Mouse (Mus musculus): Measurements from ENCODE around the gene Fbxl13. TPM values are rescaled to one million over a fixed set of nuclear protein-coding genes. Genes with fewer than 3 reads are reported as not detected.
"Not testable (repeated sequence)": the region's sequence is repeated elsewhere in the genome, so short reads cannot be mapped to it uniquely, and the experiment has no call there.

Fbxl13 gene
- polyA plus RNA-seq, 1 experiment from 2014 or later = 0.44 TPM

DNA sequence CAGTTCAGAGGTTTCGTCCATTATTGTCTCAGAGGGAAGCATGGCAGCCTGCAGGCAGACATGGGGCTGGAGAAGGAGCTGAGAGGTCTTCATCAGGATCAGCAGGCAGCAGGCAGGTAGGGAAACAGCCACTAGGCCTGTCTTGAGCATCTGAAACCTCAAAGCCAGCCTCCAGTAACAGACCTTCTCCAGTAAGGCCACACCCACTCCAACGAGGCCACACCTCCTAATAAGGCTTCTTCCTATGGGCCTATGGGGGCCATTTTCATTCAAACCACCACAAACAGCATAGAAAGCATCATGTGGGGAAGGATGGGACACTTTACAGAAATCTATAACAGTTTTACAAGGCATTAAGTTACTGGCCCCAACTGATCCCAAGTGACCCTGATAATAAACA is 5.3 kb upstream of the Fbxl13 start:
- peaks cover 60% of the 10 kb centered on the region for H3K36me3 ChIP-seq
- peaks cover 11% of the 10 kb centered on the region for H3K4me1 ChIP-seq
- H3K27ac ChIP-seq = no peak overlapping the region
- H3K4me3 ChIP-seq = no peak overlapping the region
- H3K9ac ChIP-seq = no peak overlapping the region
- ATAC-seq (ENCODE audit: low FRiP score) = no peak
- H3K9me3 ChIP-seq (replicated peaks) = no peaks in the 10 kb centered on the region
- no peak overlapping the region for H3K4me2 ChIP-seq (replicated peaks)
- 82% methylated on average over 2 of the region's 2 CpGs for WGBS
- H3K27me3 ChIP-seq = no peaks in the 10 kb centered on the region

DNA sequence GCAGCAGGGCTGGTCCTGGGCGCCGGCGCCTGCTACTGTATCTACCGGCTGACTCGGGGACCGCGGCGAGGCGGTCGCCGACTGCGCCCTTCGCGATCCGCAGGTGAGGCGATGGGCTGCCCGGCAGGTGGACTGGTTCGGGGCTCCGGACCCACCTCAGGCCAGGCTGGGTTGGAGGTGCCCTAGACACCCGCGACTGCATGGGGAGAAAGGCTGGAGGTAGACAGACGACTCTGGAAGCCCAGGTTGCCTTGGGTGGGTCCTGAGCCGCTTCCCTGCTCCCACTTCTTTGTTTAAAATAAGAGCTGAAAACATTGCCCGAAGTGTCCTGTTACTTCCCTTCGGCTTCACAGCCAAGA is 678 bp upstream of the Fbxl13 start:
- Histone ChIP-seq H3K9me3 (replicated peaks) (no peaks in the 10 kb centered on the region), H3K4me1 (peaks cover 11% of the 10 kb centered on the region), H3K27me3 (no peaks in the 10 kb centered on the region; the same call in 1 of the 2 replicates), H3K36me3 (peaks cover 30% of the 10 kb centered on the region), H3K4me2 (replicated peaks) (peak overlapping the region; percentile 72), H3K4me3 (peak overlapping the region; percentile 82), H3K9ac (peak overlapping the region; percentile 86), H3K27ac (peak overlapping the region; percentile 96)
- under 1% methylated on average over 25 of the region's 25 CpGs for WGBS
- peak; percentile 44 for ATAC-seq (ENCODE audit: low FRiP score)

DNA sequence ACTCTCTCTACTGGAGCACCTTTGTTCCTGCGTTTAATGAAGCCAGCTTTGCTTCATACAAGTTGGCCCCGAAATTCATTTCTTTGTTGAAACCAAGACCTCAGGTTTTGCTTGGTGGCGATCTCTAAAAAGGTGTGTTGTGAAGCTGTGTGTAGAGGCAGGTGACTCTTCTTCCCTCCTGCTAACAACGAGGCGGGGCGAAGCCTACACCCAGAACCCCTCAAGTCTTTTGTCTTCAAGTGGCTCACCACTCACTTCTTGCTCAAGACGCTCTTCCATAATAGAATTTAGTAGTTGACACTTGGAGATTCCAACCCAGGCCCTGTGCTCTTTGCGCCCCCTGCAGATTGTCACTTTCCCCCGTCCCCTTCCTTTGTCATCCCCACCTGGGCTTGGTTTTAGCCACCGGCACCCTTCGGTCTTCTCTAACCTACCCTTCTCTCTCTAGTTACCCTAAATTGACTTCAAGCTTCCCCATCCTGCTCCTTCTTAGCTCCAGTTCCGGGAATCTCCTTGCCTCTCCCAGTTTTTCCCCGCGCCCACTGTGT is 469 bp downstream of the Fbxl13 start:
- 12% methylated on average over 14 of the region's 14 CpGs for WGBS
- ATAC-seq (ENCODE audit: low FRiP score) = peak; percentile 14; the same call in 1 of the 2 replicates
- H3K4me2 ChIP-seq (replicated peaks) = peak overlapping the region; percentile 72
- no peaks in the 10 kb centered on the region for H3K9me3 ChIP-seq (replicated peaks)
- H3K27ac ChIP-seq = peak overlapping the region; percentile 96
- peaks cover 11% of the 10 kb centered on the region for H3K4me1 ChIP-seq
- H3K36me3 ChIP-seq = peaks cover 19% of the 10 kb centered on the region
- no peaks in the 10 kb centered on the region; the same call in 1 of the 2 replicates for H3K27me3 ChIP-seq
- peak overlapping the region; percentile 82 for H3K4me3 ChIP-seq
- peak overlapping the region; percentile 44; the same call in 1 of the 2 replicates for H3K9ac ChIP-seq

DNA sequence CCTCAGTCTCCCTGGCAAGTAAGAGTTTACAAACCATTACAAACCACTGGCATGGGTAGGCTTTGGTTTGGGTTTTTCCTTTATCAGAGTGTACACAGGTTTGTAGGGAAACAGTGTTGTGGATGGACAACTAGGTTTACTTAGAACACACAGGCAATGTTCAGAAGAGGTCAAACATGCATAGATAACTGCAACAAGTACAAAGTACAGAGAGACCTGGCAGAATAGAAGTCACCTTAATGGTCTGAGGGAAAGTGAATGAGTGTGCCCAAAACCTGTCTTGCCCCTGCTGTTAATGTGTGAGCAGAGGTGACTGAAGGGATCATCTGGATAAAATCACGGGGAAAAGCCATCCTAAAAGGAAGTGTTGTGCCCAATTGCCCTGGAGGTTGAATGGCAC is 1.8 kb downstream of the Fbxl13 start:
- H3K9me3 ChIP-seq (replicated peaks) = no peaks in the 10 kb centered on the region
- H3K4me1 ChIP-seq = peaks cover 11% of the 10 kb centered on the region
- H3K27ac ChIP-seq = no peak overlapping the region
- no peak overlapping the region for H3K4me2 ChIP-seq (replicated peaks)
- H3K4me3 ChIP-seq = no peak overlapping the region
- peaks cover 5% of the 10 kb centered on the region for H3K36me3 ChIP-seq
- no peak for ATAC-seq (ENCODE audit: low FRiP score)
- H3K27me3 ChIP-seq = no peaks in the 10 kb centered on the region; the same call in 1 of the 2 replicates
- WGBS = 37% methylated on average over 1 of the region's 1 CpGs
- H3K9ac ChIP-seq = no peak overlapping the region

DNA sequence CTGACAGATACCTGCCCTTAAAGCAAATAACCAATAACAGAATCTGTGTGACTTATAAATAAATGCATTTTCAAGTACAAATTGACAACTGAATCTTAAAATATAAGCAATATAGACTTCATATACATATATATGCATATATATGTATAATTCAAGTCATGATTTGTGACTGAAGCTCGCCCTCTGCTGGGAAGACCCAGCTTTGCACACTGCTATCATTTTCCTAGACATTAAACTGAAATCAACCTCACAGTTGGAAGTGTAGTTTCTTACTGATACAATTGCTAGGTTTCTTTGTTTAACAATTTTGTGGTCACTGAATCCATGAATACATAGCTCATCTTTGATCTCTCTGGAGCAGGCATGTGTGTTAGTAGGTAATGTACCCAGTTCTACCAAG is 4.5 kb downstream of the Fbxl13 start:
- H3K36me3 ChIP-seq = no peaks in the 10 kb centered on the region
- H3K27ac ChIP-seq = no peak overlapping the region
- H3K4me3 ChIP-seq = no peak overlapping the region
- 0% methylated on average over 1 of the region's 1 CpGs for WGBS
- no peak for ATAC-seq (ENCODE audit: low FRiP score)
- no peaks in the 10 kb centered on the region for H3K4me1 ChIP-seq
- H3K9ac ChIP-seq = no peak overlapping the region
- no peaks in the 10 kb centered on the region for H3K9me3 ChIP-seq (replicated peaks)
- no peak overlapping the region for H3K4me2 ChIP-seq (replicated peaks)
- H3K27me3 ChIP-seq = no peaks in the 10 kb centered on the region; the same call in 1 of the 2 replicates

DNA sequence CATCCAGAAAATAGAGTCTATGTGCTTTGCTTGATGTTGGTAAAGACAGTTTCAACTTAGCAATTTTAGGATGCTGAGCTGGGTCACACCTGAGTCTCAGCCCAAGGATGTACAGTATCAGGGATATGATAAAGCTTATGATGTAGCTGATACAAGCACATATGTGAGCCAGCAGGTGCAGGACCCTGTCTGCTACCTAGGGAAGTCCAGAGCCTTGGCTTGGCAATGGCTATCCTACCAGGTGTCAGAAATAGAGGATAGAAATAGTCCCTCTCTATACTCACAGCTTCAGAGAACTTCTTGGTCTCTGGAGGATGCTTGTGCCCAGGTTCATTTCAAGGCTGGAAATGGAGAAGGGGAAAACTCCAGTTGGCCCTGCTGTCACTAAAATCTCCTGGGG is 19.5 kb downstream of the Fbxl13 start:
- H3K4me1 ChIP-seq = no peaks in the 10 kb centered on the region
- H3K27ac ChIP-seq = no peak overlapping the region
- H3K9ac ChIP-seq = no peak overlapping the region
- no peaks in the 10 kb centered on the region for H3K36me3 ChIP-seq
- no peak overlapping the region for H3K4me3 ChIP-seq
- H3K27me3 ChIP-seq = no peaks in the 10 kb centered on the region
- no peak overlapping the region for H3K4me2 ChIP-seq (replicated peaks)
- H3K9me3 ChIP-seq (replicated peaks) = no peaks in the 10 kb centered on the region
- ATAC-seq (ENCODE audit: low FRiP score) = no peak

DNA sequence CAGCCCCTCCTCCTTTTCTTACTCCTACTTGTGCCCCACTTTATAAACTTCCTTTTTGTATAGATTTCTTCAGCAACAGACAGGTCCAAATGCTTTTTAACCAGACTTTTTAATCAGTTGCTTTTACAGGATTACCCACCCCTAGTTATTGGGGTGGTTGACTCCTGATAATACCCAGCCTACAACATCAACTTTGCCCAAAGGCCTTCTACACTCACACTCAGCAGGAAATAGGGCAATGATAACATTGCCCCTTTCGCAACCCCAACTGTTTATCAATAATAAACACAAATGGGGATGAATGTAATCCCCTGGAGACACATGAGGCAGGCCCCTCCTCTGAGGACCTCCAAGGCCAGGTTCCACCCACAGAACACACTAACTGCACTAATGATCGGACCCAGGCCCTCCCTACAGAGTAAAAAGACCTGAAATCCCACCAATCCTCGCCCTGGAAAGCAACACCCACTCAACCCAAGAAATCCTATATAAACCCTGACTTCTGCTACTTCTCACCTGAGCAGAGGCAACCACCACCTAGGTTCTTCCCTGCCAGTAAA is 28.9 kb downstream of the Fbxl13 start:
- ATAC-seq (ENCODE audit: low FRiP score) = no peak
- Histone ChIP-seq H3K4me3 (no peak overlapping the region), H3K27ac (no peak overlapping the region), H3K4me1 (no peaks in the 10 kb centered on the region), H3K36me3 (no peaks in the 10 kb centered on the region), H3K9ac (no peak overlapping the region), H3K4me2 (replicated peaks) (no peak overlapping the region), H3K9me3 (replicated peaks) (no peaks in the 10 kb centered on the region), H3K27me3 (no peaks in the 10 kb centered on the region)
- WGBS = 80% methylated on average over 3 of the region's 3 CpGs

DNA sequence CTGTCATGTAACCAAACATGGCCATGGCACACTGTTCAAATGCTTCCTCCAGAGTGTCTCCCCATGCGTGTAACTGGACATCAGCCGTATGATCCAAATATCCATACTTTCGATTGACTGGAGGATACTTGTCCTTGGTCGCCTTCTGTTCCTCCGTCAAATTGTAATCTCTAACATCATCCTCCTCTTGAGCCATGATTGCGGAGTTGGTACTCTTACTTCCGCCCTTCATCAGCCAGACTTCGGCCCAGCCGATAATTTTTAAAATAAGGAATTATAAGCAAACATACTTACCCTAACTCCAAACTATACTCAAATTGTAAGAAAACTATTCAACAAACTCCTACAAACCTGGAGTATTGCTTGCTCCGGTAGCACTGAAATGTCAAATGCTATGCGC is 31.1 kb downstream of the Fbxl13 start:
- not testable (repeated sequence) for H3K9ac ChIP-seq; H3K4me3 ChIP-seq; H3K27me3 ChIP-seq; H3K4me1 ChIP-seq; H3K4me2 ChIP-seq (replicated peaks); H3K9me3 ChIP-seq (replicated peaks); H3K36me3 ChIP-seq; H3K27ac ChIP-seq; ATAC-seq (ENCODE audit: low FRiP score)
- WGBS = 96% methylated on average over 11 of the region's 11 CpGs

DNA sequence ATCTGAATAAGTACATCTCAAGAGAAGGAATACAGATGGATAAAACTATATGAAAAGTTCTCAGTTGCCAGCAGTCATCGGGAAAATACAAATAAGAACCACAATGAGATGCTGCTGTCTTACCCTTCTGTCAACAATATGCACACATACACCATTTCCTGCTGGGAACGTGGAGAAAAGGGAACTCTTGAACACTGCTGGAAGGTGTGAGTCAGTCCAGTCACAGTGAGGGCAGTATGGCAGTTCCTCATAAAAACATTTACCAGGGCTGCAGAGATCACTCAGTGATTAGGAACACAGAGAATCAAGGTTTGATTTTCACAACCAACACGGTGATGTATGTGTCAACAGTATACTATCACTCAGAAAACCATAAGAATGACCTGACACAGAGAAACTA is 34.4 kb downstream of the Fbxl13 start:
- ATAC-seq (ENCODE audit: low FRiP score) = no peak
- no peaks in the 10 kb centered on the region for H3K27me3 ChIP-seq
- no peak overlapping the region for H3K27ac ChIP-seq
- H3K36me3 ChIP-seq = no peaks in the 10 kb centered on the region
- no peaks in the 10 kb centered on the region for H3K4me1 ChIP-seq
- H3K4me2 ChIP-seq (replicated peaks) = no peak overlapping the region
- H3K4me3 ChIP-seq = no peak overlapping the region
- H3K9me3 ChIP-seq (replicated peaks) = no peaks in the 10 kb centered on the region
- H3K9ac ChIP-seq = no peak overlapping the region
- 79% methylated on average over 3 of the region's 3 CpGs for WGBS

DNA sequence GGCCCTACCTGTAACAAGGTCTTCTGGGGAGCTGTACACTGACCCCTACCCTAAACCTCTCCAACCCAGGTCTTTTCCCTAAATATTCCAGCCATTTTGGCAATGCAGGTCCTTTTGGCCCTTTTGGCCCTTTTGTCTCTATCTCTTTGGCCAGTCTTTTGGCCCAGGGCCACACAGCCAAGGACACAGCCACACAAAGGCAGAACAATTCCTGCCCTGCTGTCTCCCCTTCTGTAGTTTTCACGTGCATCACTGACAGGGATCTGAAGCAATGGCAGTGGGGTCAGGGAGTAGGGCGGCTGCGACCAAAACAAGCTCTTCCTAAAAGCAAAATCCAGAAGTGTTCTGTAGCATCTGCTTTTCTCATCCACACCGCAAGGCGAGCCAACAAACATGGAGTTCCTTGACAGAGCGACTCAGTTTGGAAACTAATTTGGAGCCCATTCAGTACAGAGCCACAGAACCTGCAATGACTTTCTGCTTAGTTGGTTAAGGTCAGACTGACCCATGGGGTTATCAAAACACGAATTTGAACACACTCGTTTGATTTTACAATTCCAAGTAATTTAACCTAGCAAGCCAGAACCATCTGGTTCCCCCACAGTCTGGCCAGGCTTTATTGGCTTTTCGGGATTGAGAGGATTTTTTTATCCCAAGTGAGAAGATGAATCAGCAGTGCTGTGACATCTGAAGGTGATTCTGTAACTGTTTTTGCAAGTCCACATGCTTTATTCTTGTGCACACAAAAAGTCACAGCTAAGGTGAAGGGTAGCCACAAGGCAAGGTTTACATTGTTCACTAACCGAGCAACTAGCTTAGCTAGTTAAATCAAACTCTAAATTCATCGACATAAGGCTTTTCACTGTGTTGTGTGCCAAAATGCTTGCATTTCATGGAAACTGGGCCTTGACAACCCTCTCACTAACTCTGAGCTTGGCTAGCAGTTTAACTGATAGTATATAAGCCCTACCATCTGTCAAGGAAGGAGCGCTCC is 36.8 kb downstream of the Fbxl13 start:
- H3K9me3 ChIP-seq (replicated peaks) = no peaks in the 10 kb centered on the region
- no peaks in the 10 kb centered on the region for H3K36me3 ChIP-seq
- no peak overlapping the region for H3K9ac ChIP-seq
- ATAC-seq (ENCODE audit: low FRiP score) = no peak
- 68% methylated on average over 12 of the region's 12 CpGs for WGBS
- H3K4me3 ChIP-seq = no peak overlapping the region
- H3K27ac ChIP-seq = no peak overlapping the region
- H3K4me1 ChIP-seq = no peaks in the 10 kb centered on the region
- H3K4me2 ChIP-seq (replicated peaks) = no peak overlapping the region
- no peaks in the 10 kb centered on the region for H3K27me3 ChIP-seq

DNA sequence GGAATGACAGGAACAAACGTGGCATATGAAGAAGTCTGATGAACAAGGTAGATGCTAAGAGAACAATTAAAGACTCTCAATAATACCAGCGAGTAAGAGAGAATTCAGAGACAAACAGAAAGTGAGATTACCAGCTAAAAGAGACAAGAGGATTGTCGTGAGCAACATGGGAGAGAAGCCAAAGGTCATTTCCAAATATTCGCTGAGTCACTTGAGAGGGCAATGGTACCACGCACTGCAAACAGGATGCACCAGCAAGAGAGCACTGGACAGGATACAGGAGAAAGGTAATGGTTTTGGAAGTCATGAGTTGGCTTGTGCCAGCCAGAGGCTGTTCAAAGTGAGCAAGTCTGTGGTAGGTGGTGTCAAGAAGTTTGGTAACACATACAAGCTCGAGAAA is 39.5 kb downstream of the Fbxl13 start:
- Histone ChIP-seq H3K4me2 (replicated peaks) (no peak overlapping the region), H3K4me3 (no peak overlapping the region), H3K9ac (no peak overlapping the region), H3K9me3 (replicated peaks) (no peaks in the 10 kb centered on the region), H3K27ac (no peak overlapping the region), H3K36me3 (no peaks in the 10 kb centered on the region), H3K4me1 (no peaks in the 10 kb centered on the region), H3K27me3 (no peaks in the 10 kb centered on the region)
- 73% methylated on average over 6 of the region's 6 CpGs for WGBS
- ATAC-seq (ENCODE audit: low FRiP score) = no peak

DNA sequence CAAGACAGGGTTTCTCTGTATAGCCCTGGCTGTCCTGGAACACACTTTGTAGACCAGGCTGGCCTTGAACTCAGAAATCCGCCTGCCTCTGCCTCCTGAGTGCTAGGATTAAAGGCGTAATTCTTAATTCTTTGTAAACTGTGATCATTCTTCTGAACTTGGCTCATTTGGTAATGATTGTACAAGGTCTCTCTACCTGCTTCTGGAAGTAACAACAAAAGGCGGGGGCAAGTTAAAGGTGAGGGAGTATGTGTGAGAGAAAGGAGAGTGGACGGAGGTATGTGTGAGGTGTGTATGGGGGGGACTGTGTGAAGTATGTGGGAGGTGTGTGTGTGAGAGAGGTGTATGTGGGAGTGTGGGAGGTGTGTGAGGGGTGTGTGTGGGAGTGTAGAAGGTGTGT is 45.5 kb downstream of the Fbxl13 start:
- no peaks in the 10 kb centered on the region for H3K36me3 ChIP-seq
- WGBS = 96% methylated on average over 4 of the region's 4 CpGs
- H3K27me3 ChIP-seq = no peaks in the 10 kb centered on the region
- no peaks in the 10 kb centered on the region for H3K9me3 ChIP-seq (replicated peaks)
- no peak overlapping the region for H3K4me2 ChIP-seq (replicated peaks)
- H3K4me3 ChIP-seq = no peak overlapping the region
- H3K27ac ChIP-seq = no peak overlapping the region
- no peak overlapping the region for H3K9ac ChIP-seq
- no peak for ATAC-seq (ENCODE audit: low FRiP score)
- no peaks in the 10 kb centered on the region for H3K4me1 ChIP-seq

All from hindbrain, embryonic 12.5 days (tissue).